25 mouse cellular contexts compared by ENCODE assay signal in the genomic region with DNA sequence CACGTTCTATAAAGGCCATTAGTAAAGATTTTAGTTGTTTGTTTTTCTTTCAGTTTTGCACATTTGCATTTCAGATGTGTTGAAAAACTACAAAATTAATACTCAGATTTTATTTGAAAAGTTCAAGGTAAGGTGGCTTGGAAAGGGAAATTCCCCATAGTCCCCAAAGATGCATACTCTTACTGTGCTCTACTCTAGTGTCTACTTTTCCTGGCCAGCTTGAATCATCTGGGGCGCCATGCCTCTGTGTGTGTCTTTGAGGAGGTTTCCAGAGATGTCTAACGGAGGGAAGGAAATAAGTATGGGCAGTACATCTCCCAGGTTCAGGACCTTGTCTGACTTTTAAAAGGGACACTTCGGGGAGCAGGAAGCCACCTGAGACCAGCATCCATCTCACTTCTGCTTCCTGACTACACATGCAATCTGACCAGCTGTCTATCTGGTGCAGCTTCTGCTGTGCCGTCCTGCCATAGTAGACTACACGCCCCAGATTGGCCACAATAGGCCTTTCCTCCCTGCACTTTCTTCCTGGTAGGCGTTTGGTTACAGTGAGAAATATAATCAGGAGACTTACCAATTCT.
DNase-seq lines count a peak whose midpoint lies in the region; ATAC-seq lines count a peak whose summit lies in the region.
"Had no signal": no experiment of that assay in that cellular context is flagged by ENCODE, and none has a peak within 500 bp of the region (broad histone marks: within the 10 kb centered on the region; RNA-seq: fewer than 3 reads in every experiment).

No protein-coding gene starts in this region.

- H3K27ac ChIP-seq in midbrain, embryonic 11.5 days (ENCODE audit: low read depth, low read length): no peak overlapping the region
- H3K27ac ChIP-seq: embryonic facial prominence, embryonic 15.5 days; forebrain, embryonic 15.5 days; heart, embryonic 13.5 days; hindbrain, postnatal 0 days; kidney, postnatal 0 days; midbrain, embryonic 13.5 days had no signal

- no peaks in the 10 kb centered on the region; the same call in 1 of the 2 replicates for H3K27me3 ChIP-seq in splenic B cell, adult 2 months (ENCODE audit: control insufficient read depth, insufficient read depth, low read length, poor library complexity, severe bottlenecking)
- no peaks in the 10 kb centered on the region for H3K27me3 ChIP-seq in midbrain, embryonic 11.5 days (ENCODE audit: control insufficient read depth, insufficient read depth, low read length)
- H3K27me3 ChIP-seq: embryonic facial prominence, embryonic 15.5 days; forebrain, embryonic 15.5 days; heart, embryonic 13.5 days; midbrain, embryonic 13.5 days had no signal

- 92% methylated on average over 7 of the region's 7 CpGs for WGBS in midbrain, embryonic 11.5 days

- intact Hi-C loops in gastrocnemius, postnatal 14 days (cut with DNase I; ENCODE audit: low total_unique reads): no loop called here

- no peak overlapping the region for H3K4me3 ChIP-seq in midbrain, embryonic 11.5 days (ENCODE audit: low read depth, low read length)
- H3K4me3 ChIP-seq: embryonic facial prominence, embryonic 15.5 days; forebrain, embryonic 15.5 days; heart, embryonic 13.5 days; midbrain, embryonic 13.5 days had no signal

- no peaks in the 10 kb centered on the region for H3K36me3 ChIP-seq in splenic B cell, adult 2 months (ENCODE audit: control insufficient read depth, insufficient read depth, low read length, poor library complexity, severe bottlenecking)
- no peaks in the 10 kb centered on the region for H3K36me3 ChIP-seq in midbrain, embryonic 11.5 days (ENCODE audit: control insufficient read depth, insufficient read depth, low read length)
- H3K36me3 ChIP-seq: embryonic facial prominence, embryonic 15.5 days; forebrain, embryonic 15.5 days; G1E; midbrain, embryonic 13.5 days had no signal

- no peak overlapping the region for H3K9ac ChIP-seq in midbrain, embryonic 11.5 days (ENCODE audit: low read length)
- H3K9ac ChIP-seq: embryonic facial prominence, embryonic 15.5 days; forebrain, embryonic 15.5 days; heart, embryonic 13.5 days; liver, postnatal 0 days; midbrain, embryonic 13.5 days had no signal

- no peaks in the 10 kb centered on the region for H3K9me3 ChIP-seq in midbrain, embryonic 11.5 days (ENCODE audit: control insufficient read depth, low read length)
- H3K9me3 ChIP-seq: embryonic facial prominence, embryonic 15.5 days; forebrain, embryonic 15.5 days; G1E; heart, embryonic 13.5 days; midbrain, embryonic 13.5 days had no signal

- ATAC-seq in CD4-positive, CD25-positive, alpha-beta regulatory T cell, adult 4 months: peak; percentile 85
- peak; percentile 80 for ATAC-seq in inflammation-experienced regulatory T-cells, adult 6 months
- no peak for ATAC-seq in midbrain, embryonic 11.5 days (ENCODE audit: low FRiP score)
- ATAC-seq: forebrain, embryonic 15.5 days; hindbrain, postnatal 0 days; liver, postnatal 0 days; midbrain, embryonic 13.5 days had no signal

- no peaks in the 10 kb centered on the region for H3K4me1 ChIP-seq in midbrain, embryonic 11.5 days (ENCODE audit: control insufficient read depth, insufficient read depth, low read length)
- H3K4me1 ChIP-seq: forebrain, embryonic 15.5 days; midbrain, embryonic 13.5 days had no signal

- no peak overlapping the region for H3K4me2 ChIP-seq in midbrain, embryonic 11.5 days
- H3K4me2 ChIP-seq: embryonic facial prominence, embryonic 15.5 days; forebrain, embryonic 15.5 days; heart, embryonic 13.5 days; liver, embryonic 11.5 days; midbrain, embryonic 13.5 days had no signal

- peak; percentile 55 to 57 for DNase-seq in B cell, adult 2 months
- DNase-seq in splenic B cell, adult 2 months (ENCODE audit: low read depth, low spot score): peak; percentile 65
- DNase-seq in gastrocnemius, postnatal 14 days: no peak
- DNase-seq in midbrain, embryonic 11.5 days (ENCODE audit: low spot score, missing footprints): no peak
- DNase-seq in kidney, adult 18-20 months: no peak
- DNase-seq: adrenal gland, postnatal 10 days; cerebellum, adult 8-10 months; heart, adult 18-20 months; heart, postnatal 14 days; kidney, adult 2 months; liver, postnatal 0 days; lung, postnatal 10 days; right cerebral cortex, postnatal 25 days; thymus, adult 18-20 months; thymus, postnatal 36 days had no signal

Comparison
In these comparisons a context has a peak if more than half of its experiments do, and no peak if none do; other contexts are left out.
1. DNase-seq: peak in B cell, adult 2 months (2 of 2) and splenic B cell, adult 2 months (single experiment); none in gastrocnemius, postnatal 14 days (single experiment), midbrain, embryonic 11.5 days (single experiment) and kidney, adult 18-20 months (single experiment).